Comparison of ENCODE assay signal across 1 mouse cellular context in the genomic region with DNA sequence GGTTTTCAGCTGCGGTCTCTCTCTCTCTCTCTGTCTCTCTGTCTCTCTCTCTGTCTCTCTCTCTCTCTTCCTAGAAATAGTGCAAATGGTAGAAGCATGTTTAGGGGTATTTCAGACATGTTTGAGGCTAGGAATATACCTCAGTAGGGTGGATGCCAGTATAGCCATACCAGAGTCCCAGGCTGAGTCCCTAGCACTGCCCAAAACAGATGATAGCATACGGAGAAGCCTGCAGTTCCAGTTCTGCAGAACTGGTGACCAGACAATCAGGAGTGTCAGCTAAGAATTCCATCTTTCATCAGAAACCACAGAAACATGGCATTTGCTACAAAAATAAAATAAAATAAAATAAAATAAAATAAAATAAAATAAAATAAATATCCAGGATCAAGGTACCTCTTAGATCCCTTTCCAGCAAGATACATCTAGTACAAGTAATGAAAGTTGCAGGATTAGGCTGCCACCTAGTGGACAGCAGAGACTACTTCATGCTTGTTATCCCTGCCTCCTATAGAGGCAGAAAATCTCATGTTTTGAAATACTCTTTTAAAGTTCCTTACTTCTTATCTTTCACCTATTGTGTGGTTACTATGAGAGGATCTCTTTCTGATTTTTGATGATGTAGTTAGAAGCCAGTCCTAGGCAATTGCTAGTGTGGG.
TF ChIP-seq lines count a peak whose summit lies in the region.

No protein-coding gene starts in this region.

TF ChIP-seq in C2C12, 6 proteins besides CTCF, POLR2A, EP300 and RAD21 (continued from another document):
- TF ChIP-seq MYOG (IDR thresholded peaks at IDR 0.05; ENCODE audit: control insufficient read depth, extremely low read depth, insufficient read length) = no peak
- TF ChIP-seq MAX (IDR thresholded peaks at IDR 0.05) = no peak
